In genomic region chr4:136159802-136160397, GRCm38 (mm10) we compare ENCODE assay signal across 8 mouse cellular contexts. TPM values are rescaled to one million over a fixed set of nuclear protein-coding genes. Genes with fewer than 3 reads are reported as not detected.
DNase-seq lines count a peak whose midpoint lies in the region; ATAC-seq and TF ChIP-seq lines count a peak whose summit lies in the region.

No protein-coding gene starts in this region.

- whole genome bisulfite sequencing in forebrain, embryonic 10.5 days = 1% methylated on average over 5 of the region's 5 CpGs
- WGBS in liver, embryonic 15.5 days (ENCODE audit: insufficient replicate concordance) = 22% methylated on average over 5 of the region's 5 CpGs
- 3% methylated on average over 5 of the region's 5 CpGs for WGBS in neural tube, embryonic 11.5 days

- peak overlapping the region; percentile 81 for H3K27ac ChIP-seq in forebrain, embryonic 10.5 days
- H3K27ac ChIP-seq in liver, embryonic 15.5 days (replicated peaks) = no peak overlapping the region
- H3K27ac ChIP-seq in neural tube, embryonic 11.5 days (ENCODE audit: low read depth, low read length) = peak overlapping the region; percentile 71

- DNase-seq in brain, embryonic 18.5 days (ENCODE audit: low read depth, low spot score) = peak; percentile 60
- DNase-seq in forebrain, embryonic 10.5 days (ENCODE audit: extremely low spot score, low spot score) = peak; percentile 90
- DNase-seq in heart, postnatal 10 days = peak; percentile 80 to 86
- peak; percentile 78 to 84 for DNase-seq in kidney, postnatal 36 days
- peak; percentile 89 for DNase-seq in neural tube, embryonic 11.5 days (ENCODE audit: low spot score)
- DNase-seq in thymus, postnatal 0 days (ENCODE audit: low spot score) = peak; percentile 88

- H3K9me3 ChIP-seq in E14TG2a.4 (ENCODE audit: low read length) = no peaks in the 10 kb centered on the region
- no peaks in the 10 kb centered on the region for H3K9me3 ChIP-seq in forebrain, embryonic 10.5 days
- H3K9me3 ChIP-seq in liver, embryonic 15.5 days (replicated peaks) = no peaks in the 10 kb centered on the region
- H3K9me3 ChIP-seq in neural tube, embryonic 11.5 days (ENCODE audit: control insufficient read depth, low read length) = no peaks in the 10 kb centered on the region

- peaks cover 13% of the 10 kb centered on the region; the same call in 1 of the 2 replicates for H3K27me3 ChIP-seq in E14TG2a.4 (ENCODE audit: insufficient read depth, low read length)
- no peaks in the 10 kb centered on the region for H3K27me3 ChIP-seq in forebrain, embryonic 10.5 days (ENCODE audit: poor library complexity, severe bottlenecking)
- H3K27me3 ChIP-seq in liver, embryonic 15.5 days = peaks cover 8% of the 10 kb centered on the region; the same call in 1 of the 2 replicates
- no peaks in the 10 kb centered on the region for H3K27me3 ChIP-seq in neural tube, embryonic 11.5 days (ENCODE audit: control insufficient read depth, insufficient read depth, low read length)

- ATAC-seq in liver, embryonic 15.5 days (ENCODE audit: insufficient read depth) = no peak
- ATAC-seq in neural tube, embryonic 11.5 days (ENCODE audit: insufficient read depth, low FRiP score, low TSS enrichment) = peak; percentile 82

- intact Hi-C loops in heart, postnatal 10 days (cut with DNase I) = loop anchor here (1.0 to 5.0 kb wide), 2 partner anchors 90 to 198 kb away; partner anchors contain the start of gene Gale

- peak; percentile 92 for TF ChIP-seq CTCF in E14TG2a.4 (conservative IDR thresholded peaks at IDR 0.05; ENCODE audit: low read length)

- H3K4me1 ChIP-seq in E14TG2a.4 (replicated peaks; ENCODE audit: low read depth, low read length) = peaks cover 37% of the 10 kb centered on the region
- H3K4me1 ChIP-seq in forebrain, embryonic 10.5 days = peaks cover 37% of the 10 kb centered on the region
- H3K4me1 ChIP-seq in liver, embryonic 15.5 days (replicated peaks) = peaks cover 22% of the 10 kb centered on the region
- H3K4me1 ChIP-seq in neural tube, embryonic 11.5 days (ENCODE audit: control insufficient read depth, insufficient read depth, low read length) = peaks cover 13% of the 10 kb centered on the region; the same call in 1 of the 2 replicates

- H3K4me3 ChIP-seq in E14TG2a.4 (replicated peaks; ENCODE audit: low read length) = no peak overlapping the region
- H3K4me3 ChIP-seq in forebrain, embryonic 10.5 days = peak overlapping the region; percentile 27
- H3K4me3 ChIP-seq in liver, embryonic 15.5 days (replicated peaks) = no peak overlapping the region
- no peak overlapping the region for H3K4me3 ChIP-seq in neural tube, embryonic 11.5 days (ENCODE audit: low read depth, low read length)

- H3K36me3 ChIP-seq in E14TG2a.4 (ENCODE audit: insufficient read depth, low read length) = no peaks in the 10 kb centered on the region
- no peaks in the 10 kb centered on the region for H3K36me3 ChIP-seq in forebrain, embryonic 10.5 days (replicated peaks)
- H3K36me3 ChIP-seq in liver, embryonic 15.5 days (replicated peaks) = no peaks in the 10 kb centered on the region
- H3K36me3 ChIP-seq in neural tube, embryonic 11.5 days (ENCODE audit: control insufficient read depth, insufficient read depth, low read length) = no peaks in the 10 kb centered on the region

- no peak overlapping the region for H3K9ac ChIP-seq in liver, embryonic 15.5 days
- H3K9ac ChIP-seq in neural tube, embryonic 11.5 days (ENCODE audit: low read length) = peak overlapping the region; percentile 29; the same call in 1 of the 2 replicates

- peak overlapping the region; percentile 30 for H3K4me2 ChIP-seq in liver, embryonic 15.5 days
- H3K4me2 ChIP-seq in neural tube, embryonic 11.5 days (ENCODE audit: low read depth) = no peak overlapping the region

RNA-seq across cellular contexts. Expression of gene E2f2, which starts 12.3 kb away (rescaled TPM):
- polyA plus RNA-seq in forebrain, embryonic 10.5 days (2016; fragmentation: Nextera tagmentation; extraction: Ambion mirVana) = 10.3 and 11.4 TPM in 2 replicates
- total RNA-seq in heart, postnatal 10 days (2021) = 1 to 10 TPM; 4.3 to 6.8 TPM
- 85.3 and 95.6 TPM in 2 replicates for polyA plus RNA-seq in liver, embryonic 15.5 days (2015; fragmentation: Nextera tagmentation; extraction: Ambion mirVana)
- polyA plus RNA-seq in neural tube, embryonic 11.5 days (2014; fragmentation: Nextera tagmentation; extraction: Ambion mirVana) = 7.2 and 7.6 TPM in 2 replicates
- polyA plus RNA-seq in thymus, postnatal 0 days (2015; fragmentation: Nextera tagmentation; extraction: Ambion mirVana) = 58.9 and 64.1 TPM in 2 replicates

RNA-seq across cellular contexts. Expression of gene Id3, which starts 16.6 kb away (rescaled TPM):
- 488 and 529 TPM in 2 replicates for polyA plus RNA-seq in forebrain, embryonic 10.5 days (2016; fragmentation: Nextera tagmentation; extraction: Ambion mirVana)
- 100 to 1,000 TPM; 104 TPM for total RNA-seq in heart, postnatal 10 days (2021)
- 41.3 and 42.6 TPM in 2 replicates for polyA plus RNA-seq in liver, embryonic 15.5 days (2015; fragmentation: Nextera tagmentation; extraction: Ambion mirVana)
- 440 and 470 TPM in 2 replicates for polyA plus RNA-seq in neural tube, embryonic 11.5 days (2014; fragmentation: Nextera tagmentation; extraction: Ambion mirVana)
- 262 and 327 TPM in 2 replicates for polyA plus RNA-seq in thymus, postnatal 0 days (2015; fragmentation: Nextera tagmentation; extraction: Ambion mirVana)

RNA-seq across cellular contexts. Expression of gene Asap3, which starts 46.3 kb away (rescaled TPM):
- polyA plus RNA-seq in forebrain, embryonic 10.5 days (2016; fragmentation: Nextera tagmentation; extraction: Ambion mirVana) = 4.7 and 5.2 TPM in 2 replicates
- total RNA-seq in heart, postnatal 10 days (2021) = 10 to 100 TPM in 1 of 2 experiments, 1 to 10 TPM in 1; 5.7 to 10.8 TPM
- 2.5 and 3.0 TPM in 2 replicates for polyA plus RNA-seq in liver, embryonic 15.5 days (2015; fragmentation: Nextera tagmentation; extraction: Ambion mirVana)
- polyA plus RNA-seq in neural tube, embryonic 11.5 days (2014; fragmentation: Nextera tagmentation; extraction: Ambion mirVana) = 6.9 and 7.5 TPM in 2 replicates
- 1.3 and 2.1 TPM in 2 replicates for polyA plus RNA-seq in thymus, postnatal 0 days (2015; fragmentation: Nextera tagmentation; extraction: Ambion mirVana)
